Mouse (Mus musculus): ENCODE results near the gene Olig1. TPM values are rescaled to one million over a fixed set of nuclear protein-coding genes. Genes with fewer than 3 reads are reported as not detected.

The Olig1 gene
- polyA plus RNA-seq, 1 experiment from 2014 or later: 0.04 TPM

DNA sequence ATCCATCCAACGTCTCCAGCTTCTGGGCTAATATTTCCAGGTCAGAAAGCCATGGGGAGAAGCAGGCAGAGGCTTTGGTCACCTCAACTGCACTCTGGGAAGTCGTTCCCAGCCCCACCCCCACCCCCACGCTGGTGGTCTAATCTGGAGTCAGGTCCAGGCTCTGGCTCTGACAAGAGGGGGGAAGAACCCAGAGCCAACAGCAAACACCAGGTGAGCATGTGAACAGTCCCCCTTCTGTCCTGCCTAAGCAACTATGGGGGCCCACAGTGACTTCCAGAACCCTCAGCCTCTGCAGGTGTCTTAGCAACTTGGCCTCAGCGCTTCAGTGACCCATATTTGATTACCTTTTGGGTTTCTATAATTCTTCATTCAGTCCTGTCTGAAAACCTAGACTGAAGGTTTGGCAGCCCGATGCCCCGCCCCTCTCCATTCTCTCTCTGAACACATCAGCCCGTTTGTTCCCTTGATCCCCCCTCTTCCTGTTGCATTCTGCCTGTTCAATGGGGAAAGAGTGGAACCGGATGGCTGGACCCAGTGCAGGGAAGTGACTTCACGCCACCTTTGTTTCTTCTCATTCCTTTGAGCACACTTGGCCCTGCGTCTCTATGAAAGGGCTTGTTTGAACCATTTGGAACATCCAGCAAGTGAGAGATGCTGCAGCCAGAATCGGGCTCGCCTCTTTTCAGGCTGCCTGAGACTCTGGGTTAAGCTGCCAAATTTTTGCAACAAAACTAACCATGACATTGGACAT is 6.9 kb upstream of the Olig1 start:
- 0 out of 2 replicates have a peak overlapping the region, but pooled peaks have one; percentile 13 for H3K27ac ChIP-seq (replicated peaks)
- 33% methylated on average over 12 of the region's 12 CpGs for WGBS
- DNase-seq (ENCODE audit: low spot score) (no peak), ATAC-seq (ENCODE audit: low FRiP score, low TSS enrichment) (no peak)
- no peak overlapping the region for H3K4me3 ChIP-seq (ENCODE audit: low read depth, low read length)
- H3K27me3 ChIP-seq (ENCODE audit: control insufficient read depth, insufficient read depth, low read length): no peaks in the 10 kb centered on the region
- no peak overlapping the region for H3K9ac ChIP-seq (ENCODE audit: low read length)
- no peaks in the 10 kb centered on the region for H3K36me3 ChIP-seq (ENCODE audit: control insufficient read depth, insufficient read depth, low read length)
- H3K4me1 ChIP-seq (replicated peaks; ENCODE audit: control insufficient read depth, insufficient read depth): no peaks in the 10 kb centered on the region
- H3K4me2 ChIP-seq (replicated peaks; ENCODE audit: low read depth): no peak overlapping the region
- no peaks in the 10 kb centered on the region for H3K9me3 ChIP-seq (ENCODE audit: control insufficient read depth, low read length)
- TF ChIP-seq CTCF (IDR thresholded peaks at IDR 0.05; ENCODE audit: low read depth) (no peak), EP300 (optimal IDR thresholded peaks at IDR 0.05) (no peak)

DNA sequence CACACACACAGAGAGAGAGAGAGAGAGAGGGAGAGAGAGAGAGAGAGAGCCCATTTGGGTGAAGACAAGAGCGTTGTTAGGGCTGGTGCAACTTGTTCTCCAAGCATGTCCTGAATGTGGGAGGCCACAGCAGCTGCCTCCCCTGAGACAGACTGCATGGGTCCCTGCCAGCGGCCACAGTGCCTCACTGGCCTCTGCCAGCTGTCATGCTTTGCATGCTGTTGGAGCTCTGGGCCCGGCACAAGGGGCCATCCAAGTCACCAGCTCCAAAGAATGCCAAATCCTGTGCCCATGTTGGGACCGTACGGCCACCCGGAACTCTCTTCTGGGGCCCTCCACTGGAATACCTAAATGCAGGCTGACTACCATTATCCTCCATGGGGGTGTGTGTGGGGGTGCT is 3.6 kb upstream of the Olig1 start:
- no peak for DNase-seq (ENCODE audit: low spot score)
- no peaks in the 10 kb centered on the region; the same call in 1 of the 2 replicates for H3K4me1 ChIP-seq (replicated peaks; ENCODE audit: control insufficient read depth, insufficient read depth)
- TF ChIP-seq CTCF (IDR thresholded peaks at IDR 0.05; ENCODE audit: low read depth) (no peak), EP300 (optimal IDR thresholded peaks at IDR 0.05) (no peak)
- H3K9me3 ChIP-seq (ENCODE audit: control insufficient read depth, low read length): no peaks in the 10 kb centered on the region
- no peak overlapping the region for H3K27ac ChIP-seq (replicated peaks)
- no peak overlapping the region for H3K9ac ChIP-seq (ENCODE audit: low read length)
- no peak for ATAC-seq (ENCODE audit: low FRiP score, low TSS enrichment)
- 79% methylated on average over 6 of the region's 6 CpGs for WGBS
- no peak overlapping the region for H3K4me2 ChIP-seq (replicated peaks; ENCODE audit: low read depth)
- H3K4me3 ChIP-seq (ENCODE audit: low read depth, low read length): no peak overlapping the region
- H3K27me3 ChIP-seq (ENCODE audit: control insufficient read depth, insufficient read depth, low read length): peaks cover 28% of the 10 kb centered on the region
- H3K36me3 ChIP-seq (ENCODE audit: control insufficient read depth, insufficient read depth, low read length): no peaks in the 10 kb centered on the region

DNA sequence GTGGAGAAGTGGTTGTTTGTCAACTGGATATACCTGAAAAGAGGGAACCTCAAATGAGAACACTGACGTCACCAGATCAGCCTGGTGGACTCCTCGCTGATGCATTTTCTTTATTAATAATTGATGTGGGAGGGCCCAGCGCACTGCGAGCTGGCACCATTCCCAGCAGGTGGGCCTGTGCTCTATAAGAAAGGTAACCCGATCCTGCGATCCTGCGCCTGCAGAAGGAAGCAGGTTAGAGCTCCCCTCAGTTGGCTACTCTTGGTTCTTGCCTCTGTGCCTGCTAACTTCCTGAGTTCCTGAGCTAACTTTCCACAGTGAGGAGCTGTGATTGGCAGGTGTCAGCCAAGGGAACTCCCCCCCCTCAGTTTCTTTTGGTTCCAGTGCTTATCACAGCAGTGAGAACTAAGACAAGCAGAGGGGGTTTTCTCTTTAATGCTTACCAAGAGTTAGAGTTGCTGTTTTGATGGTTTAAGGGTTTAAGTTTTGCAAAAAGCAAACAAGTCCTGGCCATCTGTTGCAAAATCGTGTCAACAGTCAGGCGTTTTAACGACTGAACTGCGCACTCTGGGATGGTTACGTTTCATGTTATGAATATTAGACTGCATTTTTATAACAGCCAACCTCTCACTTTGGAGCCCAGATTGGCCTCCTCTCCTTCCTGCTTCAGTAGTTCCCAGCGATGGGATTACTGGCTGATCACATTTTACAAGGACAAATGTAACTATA is 684 bp upstream of the Olig1 start:
- no peaks in the 10 kb centered on the region for H3K9me3 ChIP-seq (ENCODE audit: control insufficient read depth, low read length)
- TF ChIP-seq CTCF (IDR thresholded peaks at IDR 0.05; ENCODE audit: low read depth): no peak
- no peak for TF ChIP-seq EP300 (optimal IDR thresholded peaks at IDR 0.05)
- 5% methylated on average over 13 of the region's 13 CpGs for WGBS
- no peaks in the 10 kb centered on the region for H3K36me3 ChIP-seq (ENCODE audit: control insufficient read depth, insufficient read depth, low read length)
- peaks cover 43% of the 10 kb centered on the region for H3K27me3 ChIP-seq (ENCODE audit: control insufficient read depth, insufficient read depth, low read length)
- no peak overlapping the region for H3K27ac ChIP-seq (replicated peaks)
- DNase-seq (ENCODE audit: low spot score): no peak
- H3K4me2 ChIP-seq (replicated peaks; ENCODE audit: low read depth): peak overlapping the region; percentile 57
- no peak overlapping the region for H3K9ac ChIP-seq (ENCODE audit: low read length)
- H3K4me3 ChIP-seq (ENCODE audit: low read depth, low read length): peak overlapping the region; percentile 34
- ATAC-seq (ENCODE audit: low FRiP score, low TSS enrichment): no peak
- no peaks in the 10 kb centered on the region; the same call in 1 of the 2 replicates for H3K4me1 ChIP-seq (replicated peaks; ENCODE audit: control insufficient read depth, insufficient read depth)

DNA sequence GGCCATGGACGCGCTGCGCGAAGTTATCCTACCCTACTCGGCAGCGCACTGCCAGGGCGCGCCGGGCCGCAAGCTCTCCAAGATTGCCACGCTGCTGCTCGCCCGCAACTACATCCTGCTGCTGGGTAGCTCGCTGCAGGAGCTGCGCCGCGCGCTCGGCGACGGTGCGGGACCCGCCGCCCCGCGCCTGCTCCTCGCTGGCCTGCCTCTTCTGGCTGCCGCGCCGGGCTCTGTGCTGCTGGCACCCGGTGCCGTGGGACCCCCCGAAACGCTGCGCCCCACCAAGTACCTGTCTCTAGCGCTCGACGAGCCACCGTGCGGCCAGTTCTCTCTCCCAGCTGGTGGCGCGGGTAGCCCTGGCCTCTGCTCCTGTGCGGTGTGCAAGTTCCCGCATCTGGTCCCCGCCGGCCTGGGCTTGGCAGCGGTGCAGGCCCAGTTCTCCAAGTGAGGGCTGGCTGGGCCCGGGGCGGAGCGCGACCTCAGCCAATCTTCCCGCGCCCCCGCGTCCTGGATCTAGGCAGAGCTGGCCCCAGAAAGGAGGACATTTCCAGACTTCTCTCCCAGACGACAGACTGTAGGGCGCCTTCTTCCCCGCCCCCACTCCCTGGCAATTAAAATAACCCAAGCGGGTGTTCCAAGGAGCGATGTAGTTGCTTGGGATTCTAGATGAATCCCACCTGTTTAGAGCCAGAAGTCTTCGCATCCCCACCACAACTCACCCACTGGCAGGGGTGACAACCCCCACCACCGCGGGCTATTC is 820 bp downstream of the Olig1 start:
- H3K27me3 ChIP-seq (ENCODE audit: control insufficient read depth, insufficient read depth, low read length): peaks cover 45% of the 10 kb centered on the region
- no peak overlapping the region for H3K27ac ChIP-seq (replicated peaks)
- H3K9ac ChIP-seq (ENCODE audit: low read length): no peak overlapping the region
- no peaks in the 10 kb centered on the region for H3K9me3 ChIP-seq (ENCODE audit: control insufficient read depth, low read length)
- H3K4me1 ChIP-seq (replicated peaks; ENCODE audit: control insufficient read depth, insufficient read depth): no peaks in the 10 kb centered on the region; the same call in 1 of the 2 replicates
- DNase-seq (ENCODE audit: low spot score) (no peak), ATAC-seq (ENCODE audit: low FRiP score, low TSS enrichment) (0 out of 2 replicates have a peak, but pooled peaks have one; percentile 20)
- no peaks in the 10 kb centered on the region for H3K36me3 ChIP-seq (ENCODE audit: control insufficient read depth, insufficient read depth, low read length)
- WGBS: under 1% methylated on average over 59 of the region's 63 CpGs
- H3K4me3 ChIP-seq (ENCODE audit: low read depth, low read length): peak overlapping the region; percentile 34
- H3K4me2 ChIP-seq (replicated peaks; ENCODE audit: low read depth): peak overlapping the region; percentile 57
- TF ChIP-seq EP300 (optimal IDR thresholded peaks at IDR 0.05): no peak
- TF ChIP-seq CTCF (IDR thresholded peaks at IDR 0.05; ENCODE audit: low read depth): no peak

DNA sequence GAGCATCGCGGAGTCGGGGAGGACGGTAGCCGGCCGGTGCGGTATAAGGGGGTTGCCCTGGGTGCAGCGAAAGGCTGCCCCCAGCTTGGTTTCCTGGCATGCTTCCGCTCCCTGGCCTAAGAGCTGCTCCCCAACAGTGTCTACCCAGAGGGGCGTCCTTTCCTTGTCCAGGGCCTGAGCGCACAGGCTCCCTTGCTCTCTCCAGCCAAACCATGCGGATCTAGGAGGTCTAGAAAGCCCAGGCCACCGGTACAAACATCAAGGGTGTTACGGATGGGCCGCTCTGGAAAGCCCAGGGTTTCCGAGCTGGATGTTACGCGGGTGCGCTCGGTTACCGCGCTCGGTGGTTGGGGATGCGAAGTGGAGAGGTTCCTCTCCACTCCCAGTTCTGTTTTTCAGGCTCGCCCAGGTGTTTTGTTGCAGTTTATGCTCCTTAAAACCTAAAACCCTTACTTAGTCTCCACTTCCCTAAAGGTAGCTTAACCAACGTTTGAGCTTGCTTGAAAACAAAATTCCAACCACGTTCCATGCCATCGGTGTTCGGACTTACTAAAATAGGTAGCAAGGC is 1.5 kb downstream of the Olig1 start:
- H3K36me3 ChIP-seq (ENCODE audit: control insufficient read depth, insufficient read depth, low read length): no peaks in the 10 kb centered on the region
- no peak overlapping the region for H3K9ac ChIP-seq (ENCODE audit: low read length)
- H3K4me1 ChIP-seq (replicated peaks; ENCODE audit: control insufficient read depth, insufficient read depth): no peaks in the 10 kb centered on the region; the same call in 1 of the 2 replicates
- ATAC-seq (ENCODE audit: low FRiP score, low TSS enrichment) (no peak), DNase-seq (ENCODE audit: low spot score) (no peak)
- peaks cover 45% of the 10 kb centered on the region for H3K27me3 ChIP-seq (ENCODE audit: control insufficient read depth, insufficient read depth, low read length)
- no peak overlapping the region for H3K27ac ChIP-seq (replicated peaks)
- TF ChIP-seq CTCF (IDR thresholded peaks at IDR 0.05; ENCODE audit: low read depth) (no peak), EP300 (optimal IDR thresholded peaks at IDR 0.05) (no peak)
- H3K9me3 ChIP-seq (ENCODE audit: control insufficient read depth, low read length): no peaks in the 10 kb centered on the region
- 2% methylated on average over 29 of the region's 29 CpGs for whole genome bisulfite sequencing
- H3K4me3 ChIP-seq (ENCODE audit: low read depth, low read length): 0 out of 2 replicates have a peak overlapping the region, but pooled peaks have one; percentile 4
- no peak overlapping the region for H3K4me2 ChIP-seq (replicated peaks; ENCODE audit: low read depth)
